Mouse (Mus musculus): Measurements from ENCODE around the gene Hk3. TPM values are rescaled to one million over a fixed set of nuclear protein-coding genes. Genes with fewer than 3 reads are reported as not detected.

Hk3 gene
- total RNA-seq, 1 experiment from 2014 or later, result 112 TPM

DNA sequence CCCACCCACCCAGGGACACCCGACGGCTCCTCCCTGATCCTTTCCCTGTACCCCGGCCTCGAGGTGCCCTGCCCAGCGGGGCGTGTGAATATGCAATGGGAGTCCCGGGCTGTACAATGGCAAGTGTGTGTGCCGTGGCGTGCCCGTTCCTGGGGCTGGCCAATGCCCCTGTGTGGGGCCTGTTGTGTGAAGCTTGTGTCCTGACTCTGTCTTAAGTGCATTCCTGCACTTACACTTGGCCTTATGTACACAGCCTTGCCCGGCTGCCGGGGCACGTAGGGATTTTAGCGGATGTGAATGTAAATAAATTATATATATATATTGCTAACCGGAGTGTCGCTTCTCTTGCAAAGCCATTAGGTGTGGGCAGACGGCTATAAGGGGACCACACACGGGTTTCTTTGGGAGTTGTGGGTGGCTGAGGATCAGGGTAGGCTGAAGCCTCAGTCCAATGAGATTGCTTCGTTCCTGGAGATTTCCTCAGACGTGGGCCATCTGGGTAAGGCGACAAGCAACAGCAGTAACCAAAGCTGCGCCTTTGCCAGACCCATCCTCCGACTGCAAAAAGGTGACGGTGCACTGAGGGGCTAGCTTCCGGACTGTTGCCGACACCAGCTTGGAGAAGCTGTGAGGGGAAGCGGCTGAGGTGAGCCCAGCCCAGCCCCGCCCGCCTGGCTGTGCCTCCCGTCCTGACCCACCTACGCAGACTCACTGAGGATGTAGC is 15.3 kb downstream of the Hk3 start:
- ATAC-seq (ENCODE audit: extremely low read depth, insufficient number of reproducible peaks, low FRiP score, poor library complexity, severe bottlenecking), result no peak

DNA sequence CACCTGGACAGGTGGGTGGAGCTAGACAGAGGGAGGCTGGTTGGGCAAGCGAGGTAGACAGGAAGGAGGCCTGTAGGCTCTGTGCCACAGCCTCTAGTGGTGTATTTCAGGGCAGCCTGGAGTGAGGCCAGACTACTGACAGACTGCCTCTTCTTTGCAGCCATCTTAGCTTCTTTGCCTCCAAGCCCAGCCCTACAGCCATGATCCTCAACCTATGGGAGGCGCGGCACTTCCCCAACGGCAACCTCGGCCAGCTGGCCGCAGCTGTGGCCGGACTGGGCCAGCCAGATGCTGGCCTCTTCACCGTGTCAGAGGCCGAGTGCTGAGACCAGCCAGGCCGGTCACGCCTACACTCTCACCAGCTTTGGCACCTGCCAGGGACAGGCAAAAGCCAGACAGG is 16.5 kb downstream of the Hk3 start:
- ATAC-seq (ENCODE audit: extremely low read depth, insufficient number of reproducible peaks, low FRiP score, poor library complexity, severe bottlenecking), result no peak; the same call in 1 of the 2 replicates

DNA sequence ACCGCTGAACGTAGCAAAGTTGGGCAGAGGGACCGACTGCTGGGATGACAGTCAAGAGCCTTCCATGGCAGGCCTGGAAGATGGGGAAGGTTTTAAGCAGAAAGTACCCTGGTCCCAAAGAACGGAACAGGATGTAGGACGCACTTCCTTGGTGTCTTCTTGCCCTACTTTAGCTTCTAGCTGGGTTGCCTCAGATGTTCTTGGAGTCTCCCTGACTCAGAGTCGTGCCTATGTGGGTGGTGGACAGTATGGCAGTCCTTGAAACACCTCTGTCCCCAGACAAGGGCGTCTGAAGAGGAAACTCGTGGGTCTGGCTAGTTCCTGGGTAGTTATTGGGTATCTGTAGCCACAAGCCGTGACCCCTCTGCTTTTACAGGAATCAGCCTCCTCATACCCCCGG is 19.1 kb downstream of the Hk3 start:
- no peak for ATAC-seq (ENCODE audit: extremely low read depth, insufficient number of reproducible peaks, low FRiP score, poor library complexity, severe bottlenecking)

DNA sequence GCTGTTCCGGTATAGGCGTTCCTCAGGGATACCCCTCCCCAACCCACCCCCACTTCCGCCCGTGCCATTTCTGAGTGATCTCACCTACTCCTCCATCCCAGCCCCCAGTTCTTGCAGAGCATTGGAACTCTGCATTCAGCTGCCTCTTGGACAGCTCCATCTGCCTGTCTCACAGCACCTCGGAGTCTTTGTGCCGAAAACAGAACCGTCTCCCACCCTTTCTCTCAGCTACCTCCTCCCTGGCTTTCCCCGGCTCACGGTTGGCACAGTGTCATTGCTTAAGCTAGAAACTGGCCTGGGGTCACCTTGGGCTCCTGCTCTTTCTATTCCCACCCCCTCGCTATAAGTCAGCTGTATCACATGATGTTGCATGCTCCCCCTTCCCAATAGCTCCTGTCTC is 20.8 kb downstream of the Hk3 start:
- no peak for ATAC-seq (ENCODE audit: extremely low read depth, insufficient number of reproducible peaks, low FRiP score, poor library complexity, severe bottlenecking)

DNA sequence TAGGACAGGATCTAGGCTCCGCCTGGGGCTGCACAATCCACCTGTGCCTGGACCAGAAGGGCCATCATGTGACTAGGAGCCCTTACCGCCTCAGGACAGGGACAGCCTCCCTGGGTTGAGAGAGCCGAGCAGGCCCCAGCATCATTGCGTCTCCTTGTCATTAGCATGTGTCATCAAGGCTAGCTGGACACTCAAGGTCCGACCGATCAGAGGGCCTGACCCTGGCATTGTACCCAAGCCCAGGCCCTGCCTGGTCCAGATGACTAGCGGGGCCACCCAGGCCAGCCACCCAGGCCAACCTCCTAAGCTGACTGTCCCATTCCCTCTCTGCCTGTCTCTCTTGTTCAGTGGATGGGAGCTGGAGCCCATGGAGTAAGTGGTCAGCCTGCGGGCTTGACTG is 23.6 kb downstream of the Hk3 start:
- ATAC-seq (ENCODE audit: extremely low read depth, insufficient number of reproducible peaks, low FRiP score, poor library complexity, severe bottlenecking), result no peak

DNA sequence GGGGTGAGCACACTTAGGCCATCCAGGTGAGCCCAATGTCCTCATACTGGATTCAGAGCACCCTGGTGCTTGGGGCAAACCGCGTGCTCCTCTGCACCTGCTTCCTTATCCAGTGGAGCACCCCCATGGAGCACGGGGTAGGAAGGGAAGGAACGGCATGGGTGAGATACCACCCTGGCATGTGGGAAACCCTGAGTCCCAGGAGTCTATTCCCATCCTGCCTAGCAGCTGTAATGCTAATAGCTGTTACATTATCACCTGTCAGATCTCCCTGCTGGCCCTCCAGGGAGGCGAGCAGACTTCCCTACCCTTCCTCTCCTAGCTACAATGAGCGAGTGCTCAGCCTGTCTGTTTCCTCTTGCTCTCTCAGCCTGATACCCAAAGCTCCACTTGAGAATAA is 26.0 kb downstream of the Hk3 start:
- no peak for ATAC-seq (ENCODE audit: extremely low read depth, insufficient number of reproducible peaks, low FRiP score, poor library complexity, severe bottlenecking)

DNA sequence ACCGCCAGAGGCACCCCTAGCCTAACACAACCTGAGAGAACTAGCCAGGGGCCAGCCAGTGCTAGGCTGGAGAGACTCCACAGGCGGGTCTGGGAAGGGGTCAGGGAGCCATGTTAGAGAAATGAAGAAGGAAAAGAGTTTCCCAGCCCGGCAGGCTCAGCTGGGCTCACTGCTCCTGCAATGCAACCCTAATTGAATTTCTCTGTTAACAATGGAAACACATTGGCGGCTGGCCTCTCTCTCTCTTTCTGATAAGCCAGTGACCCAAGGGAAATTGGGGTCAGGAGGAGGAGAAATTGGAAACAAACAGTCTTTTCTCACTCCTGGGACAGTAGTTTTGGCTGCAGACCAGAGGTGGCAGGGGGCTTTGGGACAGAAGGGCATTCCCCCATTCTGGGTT is 26.6 kb downstream of the Hk3 start:
- no peak for ATAC-seq (ENCODE audit: extremely low read depth, insufficient number of reproducible peaks, low FRiP score, poor library complexity, severe bottlenecking)

DNA sequence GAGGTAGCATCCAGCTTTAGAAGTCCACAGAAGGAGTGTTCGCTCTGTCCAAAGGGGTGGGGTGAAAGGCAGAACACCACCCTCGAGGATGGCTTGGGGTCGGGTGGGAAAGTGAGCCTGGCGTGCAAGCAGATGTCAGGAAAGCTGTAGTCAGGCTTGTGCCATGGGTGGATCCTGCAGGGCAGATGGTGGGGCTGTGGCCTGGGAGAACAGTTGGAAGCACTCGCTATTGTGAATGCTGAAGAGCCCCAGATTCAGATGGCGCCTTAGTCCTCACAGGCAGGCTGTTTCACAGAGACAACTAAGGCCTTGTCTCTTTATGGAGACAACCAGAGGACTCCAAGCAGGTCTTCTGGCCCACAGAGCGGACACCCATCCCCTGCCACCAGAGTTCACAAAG is 29.0 kb downstream of the Hk3 start:
- no peak for ATAC-seq (ENCODE audit: extremely low read depth, insufficient number of reproducible peaks, low FRiP score, poor library complexity, severe bottlenecking)

DNA sequence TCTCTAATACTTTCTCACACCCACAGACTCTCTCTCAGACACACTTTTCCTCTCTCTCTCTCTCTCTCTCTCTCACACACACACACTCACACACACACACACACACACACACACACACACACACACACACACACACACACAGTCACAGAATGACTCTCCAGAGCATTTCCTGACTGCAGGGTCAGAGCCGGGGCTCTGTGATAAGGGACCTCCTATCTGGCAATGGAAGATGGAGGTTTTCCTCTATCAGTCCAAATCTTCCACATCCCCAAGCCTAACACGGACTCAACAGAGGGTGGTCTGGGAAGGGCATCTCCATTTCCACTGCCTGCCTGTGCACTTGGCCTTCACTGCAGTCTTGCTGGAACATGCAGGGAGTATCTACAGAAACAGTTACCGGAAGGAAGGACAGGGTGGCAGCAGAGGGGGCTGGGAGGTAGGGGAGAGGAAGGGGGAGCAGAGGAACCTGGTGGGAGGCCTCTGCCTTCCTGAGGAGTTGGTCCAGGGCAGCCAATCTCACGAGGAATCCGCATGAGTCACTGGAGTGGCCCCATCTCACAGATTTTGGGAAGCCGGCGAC is 32.9 kb downstream of the Hk3 start:
- ATAC-seq (ENCODE audit: extremely low read depth, insufficient number of reproducible peaks, low FRiP score, poor library complexity, severe bottlenecking), result no peak

DNA sequence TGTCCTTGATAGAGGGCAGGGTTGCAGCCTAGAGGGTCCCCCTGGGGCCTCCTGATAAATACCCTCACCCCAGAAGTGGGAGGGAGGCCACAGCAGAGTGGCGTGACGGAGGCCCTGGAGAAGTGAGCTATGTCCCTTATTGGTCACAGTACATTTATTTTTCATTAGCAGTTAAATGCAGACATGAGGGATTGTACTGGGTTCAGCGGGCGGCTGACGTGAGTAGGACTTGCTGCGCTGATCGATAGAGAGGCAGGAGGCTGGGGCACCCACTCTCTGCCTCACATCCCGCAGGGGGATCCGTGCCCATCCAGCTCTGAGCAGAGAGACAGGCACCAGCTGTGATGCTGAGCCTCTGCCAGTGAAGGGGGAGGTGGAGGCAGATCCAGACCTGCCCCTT is 33.8 kb downstream of the Hk3 start:
- no peak for ATAC-seq (ENCODE audit: extremely low read depth, insufficient number of reproducible peaks, low FRiP score, poor library complexity, severe bottlenecking)

DNA sequence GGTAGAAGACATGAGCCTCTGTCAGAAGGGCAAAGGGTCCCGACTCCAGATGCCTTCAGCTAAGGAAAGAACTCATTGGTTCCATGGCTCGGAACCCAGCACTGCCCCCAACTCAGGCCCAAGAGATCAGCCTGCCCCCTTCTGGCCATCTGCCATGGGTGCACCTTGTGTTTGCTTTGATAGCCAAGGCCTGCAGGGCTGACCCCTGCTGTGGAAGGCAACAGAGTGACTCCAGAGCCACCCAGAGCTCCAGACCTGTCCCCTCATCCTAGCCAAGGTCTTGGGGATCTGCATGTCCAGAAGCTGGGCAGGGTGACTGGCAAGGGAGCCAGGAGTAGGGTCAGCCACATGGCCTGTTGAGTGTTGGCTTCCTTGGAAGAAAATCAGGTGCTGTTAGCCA is 37.6 kb downstream of the Hk3 start:
- ATAC-seq (ENCODE audit: extremely low read depth, insufficient number of reproducible peaks, low FRiP score, poor library complexity, severe bottlenecking), result no peak

DNA sequence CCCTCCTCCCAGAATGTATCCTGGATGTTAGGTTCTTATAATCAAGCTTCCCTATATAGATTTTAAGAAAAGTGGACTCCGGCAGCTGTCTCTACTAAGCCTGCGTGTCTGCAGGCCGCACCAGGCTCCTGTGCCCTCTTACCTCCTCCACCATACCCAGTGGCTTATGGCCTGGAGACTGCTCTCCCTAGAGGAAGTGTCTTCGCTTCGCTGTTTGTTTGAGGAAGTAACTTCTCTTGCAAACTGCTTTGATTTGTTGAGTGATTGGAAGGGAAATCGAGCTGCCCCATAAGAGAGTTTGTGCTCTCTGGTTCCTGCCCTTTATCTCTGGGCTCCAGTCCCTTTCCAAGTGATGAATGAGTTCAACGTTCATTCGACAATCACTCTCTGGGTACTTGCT is 38.2 kb downstream of the Hk3 start:
- no peak for ATAC-seq (ENCODE audit: extremely low read depth, insufficient number of reproducible peaks, low FRiP score, poor library complexity, severe bottlenecking)

DNA sequence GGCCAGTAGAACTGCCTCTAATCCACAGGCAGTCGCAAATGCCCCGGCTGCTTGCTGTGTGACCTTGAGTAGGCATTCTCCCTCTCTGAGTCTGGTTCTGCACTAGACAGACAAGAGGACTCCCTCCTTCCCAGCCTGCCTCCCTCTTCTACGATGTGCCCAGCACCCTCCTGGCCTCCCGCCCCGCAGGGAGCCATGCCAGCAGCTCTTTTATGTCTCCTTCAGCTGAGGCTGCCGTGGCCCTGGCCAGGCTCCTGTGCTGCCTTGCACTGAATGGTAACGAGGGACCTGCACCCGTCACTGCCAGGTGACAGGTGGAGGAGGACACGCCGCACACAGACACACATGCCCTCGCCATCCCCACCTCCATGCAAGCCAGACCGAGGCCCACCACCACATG is 40.2 kb downstream of the Hk3 start:
- no peak for ATAC-seq (ENCODE audit: extremely low read depth, insufficient number of reproducible peaks, low FRiP score, poor library complexity, severe bottlenecking)

DNA sequence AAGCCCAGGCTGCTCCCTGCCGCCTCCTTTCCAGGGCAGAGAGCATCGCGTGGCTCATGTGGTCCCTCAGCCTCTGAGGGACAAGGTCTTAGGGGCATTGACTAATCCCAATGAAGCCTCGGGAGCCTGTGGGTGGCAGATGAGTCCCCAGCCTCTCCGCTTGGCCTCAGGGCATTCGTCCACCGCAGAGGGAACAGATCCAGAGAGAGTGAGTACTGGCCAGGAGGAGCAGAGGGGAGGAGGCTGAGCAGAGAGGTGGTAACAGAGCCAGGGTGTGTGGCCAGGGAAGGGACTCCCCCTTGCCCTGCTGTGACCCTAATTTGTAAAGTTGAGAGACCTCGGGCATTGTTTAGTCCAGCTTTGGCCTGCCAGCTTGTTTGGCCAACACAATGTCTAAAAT is 42.4 kb downstream of the Hk3 start:
- ATAC-seq (ENCODE audit: extremely low read depth, insufficient number of reproducible peaks, low FRiP score, poor library complexity, severe bottlenecking), result no peak

DNA sequence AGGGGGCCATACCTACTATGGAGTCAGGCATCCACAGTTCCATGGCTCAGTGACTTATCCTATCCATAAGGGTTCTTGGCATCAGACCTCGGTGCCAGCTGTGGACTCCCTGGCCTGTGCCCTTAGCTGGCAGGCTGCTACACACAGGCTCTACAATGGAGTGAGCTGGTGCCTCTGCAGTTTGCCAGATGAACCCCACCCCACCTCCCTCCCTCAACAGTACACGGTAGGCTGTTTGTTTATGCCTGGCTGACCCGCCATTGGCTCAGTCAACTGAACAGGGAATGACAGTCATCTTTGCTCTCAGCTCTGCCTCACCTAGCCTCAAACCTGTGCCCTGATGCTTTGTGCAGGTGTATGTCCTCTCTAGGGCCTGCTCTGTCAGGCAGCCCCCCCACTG is 45.6 kb downstream of the Hk3 start:
- no peak for ATAC-seq (ENCODE audit: extremely low read depth, insufficient number of reproducible peaks, low FRiP score, poor library complexity, severe bottlenecking)

DNA sequence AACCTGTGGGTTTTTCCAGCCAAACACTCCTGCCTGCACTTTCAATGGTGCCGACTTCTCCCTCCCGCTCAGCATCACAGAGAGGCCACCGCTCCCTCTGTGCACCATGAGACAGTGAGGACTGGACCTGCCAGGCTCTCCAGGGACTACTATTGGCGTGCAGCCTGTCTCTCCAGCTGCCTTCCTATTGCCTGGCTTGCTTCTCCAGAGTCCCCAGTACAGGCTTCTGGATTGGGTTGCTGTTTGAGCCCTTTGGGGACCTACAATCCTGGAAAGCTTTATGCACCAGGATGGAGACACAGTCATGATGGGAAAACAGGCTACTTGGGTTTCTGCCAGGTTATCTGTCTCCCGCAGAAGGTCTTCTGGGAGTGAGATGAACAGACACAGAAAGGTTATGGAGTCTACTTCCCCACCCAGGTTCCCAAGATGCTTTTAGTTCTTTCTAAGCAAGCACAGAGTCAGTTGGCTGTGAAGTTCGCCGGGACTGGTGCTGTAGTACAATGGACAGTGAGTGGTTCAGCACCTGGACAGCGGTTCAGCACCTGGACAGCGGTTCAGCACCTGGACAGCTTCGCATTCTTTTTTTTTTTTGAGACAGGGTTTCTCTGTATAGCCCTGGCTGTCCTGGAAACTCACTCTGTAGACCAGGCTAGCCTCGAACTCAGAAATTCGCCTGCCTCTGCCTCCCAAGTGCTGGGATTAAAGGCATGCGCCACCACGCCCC is 50.5 kb downstream of the Hk3 start:
- ATAC-seq (ENCODE audit: extremely low read depth, insufficient number of reproducible peaks, low FRiP score, poor library complexity, severe bottlenecking), result no peak

DNA sequence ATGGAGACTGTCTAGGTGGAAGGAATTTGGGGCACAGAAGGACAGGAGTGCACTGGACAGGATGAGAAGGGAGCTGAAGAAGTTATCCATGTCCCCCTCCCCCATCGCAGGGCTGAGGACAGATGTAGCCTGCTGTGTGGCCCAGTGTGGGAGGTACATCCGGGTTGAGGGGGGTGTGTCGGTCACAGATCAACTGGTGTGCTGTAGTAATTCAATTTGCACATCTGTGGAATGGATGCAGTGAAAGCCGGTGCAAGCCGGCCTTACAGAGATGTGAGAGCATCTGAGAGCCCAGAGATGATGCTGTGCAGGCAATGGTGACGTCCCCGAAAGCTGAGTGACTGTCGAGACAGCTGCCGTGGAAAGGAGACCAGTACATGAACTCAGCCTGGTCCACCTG is 51.7 kb downstream of the Hk3 start:
- ATAC-seq (ENCODE audit: extremely low read depth, insufficient number of reproducible peaks, low FRiP score, poor library complexity, severe bottlenecking), result no peak

DNA sequence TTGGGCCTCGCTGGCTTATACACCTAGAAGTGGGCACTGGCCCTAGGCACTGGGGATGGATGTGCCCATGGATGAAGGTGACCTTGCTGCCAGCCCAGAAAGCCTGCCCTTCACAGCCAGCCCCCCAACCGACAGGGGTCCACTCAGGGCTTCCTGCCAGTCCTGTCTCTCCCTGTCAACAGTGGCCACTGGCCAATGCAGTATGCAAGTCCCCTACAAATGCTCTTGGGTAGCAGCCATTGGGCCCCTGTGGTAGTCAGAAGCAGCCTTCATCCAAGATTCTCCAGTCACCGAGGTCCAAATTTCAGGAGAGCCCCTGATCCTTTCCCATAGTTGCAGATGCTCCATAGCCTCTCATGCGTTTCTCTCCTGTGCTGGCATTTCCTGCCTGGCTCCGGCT is 52.5 kb downstream of the Hk3 start:
- ATAC-seq (ENCODE audit: extremely low read depth, insufficient number of reproducible peaks, low FRiP score, poor library complexity, severe bottlenecking), result no peak

DNA sequence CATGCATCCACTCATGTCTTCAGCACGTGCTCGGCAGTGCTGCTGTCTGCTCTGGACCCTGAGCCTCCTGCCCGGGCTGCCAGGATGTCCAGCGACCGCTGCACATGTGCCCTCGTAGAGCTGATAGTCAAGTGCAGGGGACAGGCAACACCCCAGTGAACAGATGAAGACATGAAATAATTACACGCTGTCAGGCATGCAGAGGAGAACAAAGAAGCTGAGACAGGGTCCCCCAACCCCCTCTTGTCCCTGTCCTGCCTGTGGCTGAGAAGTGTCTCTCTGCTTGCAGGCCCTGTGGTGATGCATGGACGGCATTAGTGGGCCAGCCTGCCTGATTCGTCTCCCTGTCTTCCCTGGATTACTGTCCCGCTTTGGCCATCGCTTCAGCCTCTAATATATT is 53.7 kb downstream of the Hk3 start:
- ATAC-seq (ENCODE audit: extremely low read depth, insufficient number of reproducible peaks, low FRiP score, poor library complexity, severe bottlenecking), result no peak

DNA sequence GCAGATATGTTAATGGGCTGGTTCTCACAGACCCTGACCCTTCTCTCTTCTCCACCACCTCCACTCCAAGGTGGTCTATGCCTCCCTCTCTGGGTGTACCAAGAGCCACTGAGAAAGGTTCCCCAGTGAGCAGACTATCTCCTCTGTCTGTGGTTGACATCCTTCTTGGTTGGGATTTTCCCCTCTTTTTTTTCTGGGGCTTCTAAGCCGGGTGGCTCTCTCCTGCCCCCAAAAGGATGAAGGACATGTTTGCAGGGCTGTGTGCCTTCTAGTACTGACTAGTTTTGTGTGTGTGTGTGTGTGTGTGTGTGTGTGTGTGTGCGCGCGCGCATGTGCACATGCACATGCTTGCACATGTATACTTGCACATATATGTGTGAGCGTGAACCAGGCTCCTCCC is 55.9 kb downstream of the Hk3 start:
- no peak for ATAC-seq (ENCODE audit: extremely low read depth, insufficient number of reproducible peaks, low FRiP score, poor library complexity, severe bottlenecking)

Measured in neutrophil, adult 5-6 weeks (primary cell).